Mouse (Mus musculus): ENCODE measurements around the gene Ces1h. TPM values are rescaled to one million over a fixed set of nuclear protein-coding genes. Genes with fewer than 3 reads are reported as not detected.
"Not testable (repeated sequence)": the region's sequence is repeated elsewhere in the genome, so short reads cannot be mapped to it uniquely, and the experiment has no call there.

The Ces1h gene
- not detected for total RNA-seq (2021)
- long read RNA-seq, experiment 1: 0 reads
- long read RNA-seq, experiment 2: 0 reads

DNA sequence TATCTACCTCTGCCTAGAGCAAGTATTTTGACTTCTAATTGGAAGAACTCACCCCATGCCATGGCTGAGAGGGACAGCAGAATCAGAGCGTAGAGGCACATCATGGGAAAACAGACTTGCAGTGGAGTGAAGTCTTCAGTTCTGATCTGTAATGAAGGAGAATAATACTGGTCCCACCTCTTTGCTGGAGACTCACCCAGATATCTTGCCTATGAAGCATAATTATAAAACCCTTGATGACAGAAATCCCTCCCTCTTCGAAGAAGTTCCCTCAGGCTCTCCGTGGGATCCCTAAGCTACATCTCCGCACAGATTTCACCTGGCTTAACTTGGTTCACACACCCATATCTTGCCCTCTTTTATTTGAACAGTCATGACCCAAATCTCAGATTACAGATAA is at the start of gene Ces1h:
Ces1h (minus strand) TSS at position 101 of the 400 bp plus-strand sequence.
- DNase-seq: no peak

GRCm38 (mm10) chr8:93427195-93427594 is 47.7 kb upstream of the Ces1h start:
- no peak for DNase-seq

GRCm38 (mm10) chr8:93415387-93415786 is 35.9 kb upstream of the Ces1h start:
- no peak for DNase-seq

- DNase-seq: no peak
Observed at GRCm38 (mm10) chr8:93408830-93409229, 29.3 kb upstream of the Ces1h start.

- DNase-seq: no peak
Observed at GRCm38 (mm10) chr8:93399698-93400097, 20.2 kb upstream of the Ces1h start.

- DNase-seq: no peak
Observed at GRCm38 (mm10) chr8:93398044-93398443, 18.5 kb upstream of the Ces1h start.

- not testable (repeated sequence) for DNase-seq
Observed at GRCm38 (mm10) chr8:93394079-93394619, 14.6 kb upstream of the Ces1h start.

DNA sequence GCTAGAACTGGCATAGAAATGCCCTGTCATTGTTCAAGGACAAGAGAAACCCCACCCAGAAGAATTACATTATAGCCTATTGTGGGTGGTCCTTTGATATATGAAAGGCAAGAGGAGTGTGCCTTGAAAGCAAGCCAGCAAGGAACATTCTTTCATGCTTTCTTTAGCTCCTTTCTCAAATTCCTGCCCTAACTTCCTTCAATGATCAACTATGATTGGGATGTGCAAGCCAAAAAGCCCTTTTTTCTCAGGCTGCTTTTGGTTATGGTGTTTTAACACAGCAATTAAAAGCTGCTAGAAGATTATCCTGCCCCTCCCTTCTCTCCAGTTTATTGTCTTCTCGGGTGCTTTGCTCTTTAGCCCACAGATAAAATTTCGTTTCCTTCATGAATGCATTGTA is 10.0 kb downstream of the Ces1h start:
- DNase-seq: no peak

DNA sequence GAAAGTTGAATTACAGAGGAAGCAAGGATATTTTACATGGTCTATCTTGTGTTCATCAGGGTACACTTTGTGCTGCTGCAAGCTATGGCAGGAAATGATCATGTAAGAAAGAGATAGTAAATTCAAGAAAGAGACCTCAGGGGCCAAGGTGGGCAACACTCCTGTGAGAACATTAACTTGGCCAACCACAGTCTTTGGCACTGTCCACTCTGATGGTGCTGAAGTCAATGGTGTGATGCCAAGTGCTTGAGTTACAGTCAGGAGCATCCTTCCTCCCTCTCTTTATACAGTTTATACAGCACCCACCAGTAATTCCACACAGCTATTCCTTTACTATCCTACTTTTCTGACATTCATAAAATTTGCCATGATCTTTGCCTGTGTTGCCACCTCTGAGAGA is 19.4 kb downstream of the Ces1h start:
- no peak for DNase-seq

DNA sequence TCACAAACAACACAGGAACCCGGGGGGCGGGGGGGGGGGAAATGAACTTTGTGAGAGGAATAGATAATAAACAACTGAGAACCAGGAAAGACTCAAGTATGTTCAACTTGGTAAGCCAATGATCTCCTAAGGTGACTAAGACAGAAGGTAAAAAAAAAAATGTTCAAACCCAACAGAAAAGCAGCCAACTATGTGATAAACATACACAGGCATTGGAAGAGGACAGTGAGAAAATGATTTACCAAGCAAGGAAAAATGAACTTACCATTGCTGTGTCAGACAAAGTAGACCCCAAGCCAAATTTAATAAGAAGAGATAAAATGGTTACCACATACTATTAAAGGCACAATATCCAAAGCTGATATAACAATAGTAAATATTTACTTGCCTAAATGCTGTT is 40.0 kb downstream of the Ces1h start:
- no peak for DNase-seq

- no peak for DNase-seq
Observed at GRCm38 (mm10) chr8:93337207-93337606, 42.3 kb downstream of the Ces1h start, which contains the start of gene Ces1g. Ces1g (minus strand) TSS chr8:93337308.

DNA sequence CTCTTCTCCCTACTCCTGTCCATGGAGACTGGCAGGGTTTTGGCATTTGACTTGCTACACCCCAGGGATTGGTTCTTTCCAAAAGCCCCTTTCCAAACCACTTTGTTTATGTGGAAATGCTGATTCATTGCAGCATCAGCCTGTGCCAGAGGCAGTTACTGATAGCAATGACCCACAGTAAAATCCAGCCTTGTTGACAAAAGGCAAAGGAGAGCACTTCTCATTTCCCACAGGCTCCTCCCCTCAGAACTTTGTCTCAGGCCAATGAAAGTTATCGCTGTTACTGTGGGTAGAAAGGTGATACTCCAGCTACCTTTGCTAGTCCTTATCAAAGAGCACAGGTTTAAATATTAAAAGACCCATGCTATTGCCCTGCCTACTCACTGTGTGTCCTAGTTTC is 46.8 kb downstream of the Ces1h start:
- no peak for DNase-seq

GRCm38 (mm10) chr8:93331151-93331550 is 48.4 kb downstream of the Ces1h start:
- DNase-seq: no peak

- DNase-seq: no peak
Observed at GRCm38 (mm10) chr8:93325123-93325522, 54.4 kb downstream of the Ces1h start.

- no peak for DNase-seq
Observed at GRCm38 (mm10) chr8:93317031-93317430, 62.5 kb downstream of the Ces1h start.

- DNase-seq: no peak
Observed at GRCm38 (mm10) chr8:93315557-93315956, 64.0 kb downstream of the Ces1h start.

Other genes starting within 250 kb of the Ces1h start
- under 1 TPM in 1 of 2 experiments, not detected in 1; 0.47 TPM for gene Ces1c, start 248.4 kb downstream of the Ces1h start, total RNA-seq (2021)
- 1 to 10 TPM; 3.5 to 4.2 TPM for gene Ces1d, start 181.9 kb downstream of the Ces1h start, total RNA-seq (2021)
- gene Ces1e, start 150.1 kb downstream of the Ces1h start, total RNA-seq (2021): under 1 TPM in 1 of 2 experiments, not detected in 1; 0.25 TPM
- not detected for gene Ces1f, start 100.0 kb downstream of the Ces1h start, total RNA-seq (2021)
- not detected for gene Ces1g, start 42.4 kb downstream of the Ces1h start, total RNA-seq (2021)
- under 1 TPM; 0.68 to 0.70 TPM for gene Ces5a, start 156.1 kb upstream of the Ces1h start, total RNA-seq (2021)